Mouse (Mus musculus) stomach, embryonic 14.5 days (tissue): Measurements from ENCODE around the gene Cep295. TPM values are rescaled to one million over a fixed set of nuclear protein-coding genes. Genes with fewer than 3 reads are reported as not detected.
A peak's percentile ranks its signal among the peaks of the same experiment; 100 is the strongest.
"Not testable (repeated sequence)": the region's sequence is repeated elsewhere in the genome, so short reads cannot be mapped to it uniquely, and the experiment has no call there.

Source experiments
- ATAC-seq: fragments of 200-750 bp; cut with Nextera tagmentation; 2 replicates; pipeline ENCODE4 v1.8.0; 2017; ENCODE audit warnings: low read depth, moderate TSS enrichment; ENCODE audit not compliant: insufficient number of reproducible peaks, insufficient read depth, low FRiP score
- H3K27ac ChIP-seq: fragments of 300-500 bp; sonication (generic); 2 replicates; pipeline ENCODE4 v1.5.1; 2014; ENCODE audit warnings: mild to moderate bottlenecking, low read length, moderate library complexity, mixed read lengths
- H3K27me3 ChIP-seq: fragments of 300-500 bp; sonication (generic); 2 replicates; pipeline ENCODE4 v1.6.1; 2014; ENCODE audit warnings: low read length, control low read depth, mixed read lengths; ENCODE audit not compliant: control insufficient read depth, insufficient read depth
- H3K36me3 ChIP-seq: fragments of 300-500 bp; sonication (generic); 2 replicates; pipeline ENCODE4 v1.6.1; 2014; ENCODE audit warnings: mild to moderate bottlenecking, control low read depth, low read length, moderate library complexity, mixed read lengths; ENCODE audit not compliant: control insufficient read depth, insufficient read depth
- H3K4me1 ChIP-seq: fragments of 300-500 bp; sonication (generic); 2 replicates; pipeline ENCODE4 v1.6.1; 2014; ENCODE audit warnings: low read length, control low read depth, mixed read lengths; ENCODE audit not compliant: control insufficient read depth, insufficient read depth
- H3K4me2 ChIP-seq: fragments of 300-500 bp; sonication (generic); replicated peaks from 2 replicates; pipeline ENCODE4 v1.6.1; 2014; ENCODE audit warnings: low read depth, low read length, control low read depth
- H3K4me3 ChIP-seq: fragments of 300-500 bp; sonication (generic); 2 replicates; pipeline ENCODE4 v1.5.1; 2014; ENCODE audit warnings: low read depth, low read length, control low read depth
- H3K9ac ChIP-seq: fragments of 300-500 bp; sonication (generic); replicated peaks from 2 replicates; pipeline ENCODE4 v1.6.1; 2014; ENCODE audit warnings: low read depth, mild to moderate bottlenecking, control low read depth, low read length, moderate library complexity, mixed read lengths
- H3K9me3 ChIP-seq: fragments of 300-500 bp; sonication (generic); 2 replicates; pipeline ENCODE4 v1.6.1; 2016; ENCODE audit warnings: low read depth, low read length, control low read depth; ENCODE audit not compliant: control insufficient read depth
- WGBS: fragments of 180-500 bp; shearing (Covaris S2); extraction: QIAGEN DNeasy Blood & Tissue Kit; methylation state at CpG from one replicate; pipeline ENCODE4 v1.1.7; 2014; 5-methylcytosine and 5-hydroxymethylcytosine counted together
- polyA plus RNA-seq: library from polyadenylated mRNA; unstranded; fragments of >200 nt; fragmentation: Nextera tagmentation; extraction: Ambion mirVana; gene quantifications from 2 replicates; pipeline ENCODE4 v1.2.1, GENCODE M21; 2014

The Cep295 gene
- polyA plus RNA-seq, 1 experiment from 2014 or later: 26.6 TPM

DNA sequence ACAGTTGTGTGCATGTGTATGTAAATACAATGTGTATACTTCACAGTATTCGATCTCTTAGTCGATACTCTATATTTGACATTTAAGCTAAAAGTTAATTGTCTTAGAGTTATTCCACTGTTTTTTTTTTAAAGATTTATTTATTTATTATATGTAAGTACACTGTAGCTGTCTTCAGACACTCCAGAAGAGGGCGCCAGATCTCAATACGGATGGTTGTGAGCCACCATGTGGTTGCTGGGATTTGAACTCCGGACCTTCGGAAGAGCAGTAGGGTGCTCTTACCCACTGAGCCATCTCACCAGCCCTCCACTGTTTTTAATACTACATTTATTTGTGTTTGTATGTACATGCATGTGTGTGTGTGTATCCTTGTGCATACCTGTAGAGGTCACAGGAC is 55.6 kb downstream of the Cep295 start:
- not testable (repeated sequence) for H3K4me1 ChIP-seq, H3K27me3 ChIP-seq, H3K27ac ChIP-seq, H3K4me3 ChIP-seq, H3K9me3 ChIP-seq, H3K4me2 ChIP-seq, ATAC-seq, H3K9ac ChIP-seq, H3K36me3 ChIP-seq
- 76% methylated on average over 6 of the region's 6 CpGs for WGBS

DNA sequence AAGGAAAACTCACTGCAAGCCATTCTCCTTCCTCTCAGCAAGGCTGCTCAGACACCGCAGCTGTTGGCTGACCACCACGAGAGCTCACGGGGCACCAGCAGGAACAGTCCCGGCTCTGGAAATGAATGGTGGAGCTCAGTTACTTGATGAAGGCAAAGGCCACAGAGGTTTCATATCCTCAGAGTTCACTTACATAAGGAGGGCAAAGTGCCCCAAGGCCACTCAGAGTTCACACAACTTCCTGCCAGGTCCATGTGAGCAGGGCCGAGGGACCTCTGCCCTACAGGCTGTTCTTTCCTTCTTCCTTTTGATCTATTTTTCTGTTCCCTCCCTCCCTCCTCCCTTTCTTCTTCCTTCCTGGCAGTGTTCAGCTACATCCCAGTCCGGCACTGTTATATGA is 56.2 kb downstream of the Cep295 start:
- H3K9ac ChIP-seq: 0 out of 2 replicates have a peak overlapping the region, but pooled peaks have one; percentile 6
- no peak overlapping the region for H3K4me3 ChIP-seq
- 21% methylated on average over 6 of the region's 6 CpGs for WGBS
- no peaks in the 10 kb centered on the region for H3K27me3 ChIP-seq
- H3K4me1 ChIP-seq: peaks cover 7% of the 10 kb centered on the region; the same call in 1 of the 2 replicates
- peak overlapping the region; percentile 80 for H3K27ac ChIP-seq
- no peaks in the 10 kb centered on the region for H3K36me3 ChIP-seq
- peak overlapping the region; percentile 25 for H3K4me2 ChIP-seq
- no peaks in the 10 kb centered on the region for H3K9me3 ChIP-seq
- ATAC-seq: peak; percentile 11; the same call in 1 of the 2 replicates

DNA sequence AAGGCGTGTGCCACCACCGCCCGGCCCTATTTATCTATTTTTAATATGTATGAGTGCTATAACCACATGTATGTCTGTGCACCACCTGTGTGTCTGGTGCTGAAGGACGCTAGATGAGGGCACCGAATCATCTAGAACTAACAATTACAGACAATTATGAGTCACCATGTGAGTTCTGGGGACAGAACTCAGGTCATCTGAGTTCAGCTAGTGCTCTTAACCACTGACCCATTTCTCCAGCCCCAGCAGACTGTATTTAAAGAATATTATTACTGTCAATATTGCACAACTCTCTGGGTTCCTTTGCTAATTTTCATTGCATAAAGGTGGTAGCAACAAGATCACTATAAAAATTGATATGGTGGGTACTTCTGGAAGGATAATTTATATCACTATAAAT is 57.5 kb downstream of the Cep295 start:
- WGBS: 88% methylated on average over 5 of the region's 5 CpGs
- ATAC-seq: no peak
- no peak overlapping the region for H3K27ac ChIP-seq
- H3K9me3 ChIP-seq: no peaks in the 10 kb centered on the region
- no peak overlapping the region for H3K4me2 ChIP-seq
- H3K4me1 ChIP-seq: peaks cover 7% of the 10 kb centered on the region; the same call in 1 of the 2 replicates
- H3K36me3 ChIP-seq: no peaks in the 10 kb centered on the region
- H3K4me3 ChIP-seq: no peak overlapping the region
- no peak overlapping the region for H3K9ac ChIP-seq
- no peaks in the 10 kb centered on the region for H3K27me3 ChIP-seq

DNA sequence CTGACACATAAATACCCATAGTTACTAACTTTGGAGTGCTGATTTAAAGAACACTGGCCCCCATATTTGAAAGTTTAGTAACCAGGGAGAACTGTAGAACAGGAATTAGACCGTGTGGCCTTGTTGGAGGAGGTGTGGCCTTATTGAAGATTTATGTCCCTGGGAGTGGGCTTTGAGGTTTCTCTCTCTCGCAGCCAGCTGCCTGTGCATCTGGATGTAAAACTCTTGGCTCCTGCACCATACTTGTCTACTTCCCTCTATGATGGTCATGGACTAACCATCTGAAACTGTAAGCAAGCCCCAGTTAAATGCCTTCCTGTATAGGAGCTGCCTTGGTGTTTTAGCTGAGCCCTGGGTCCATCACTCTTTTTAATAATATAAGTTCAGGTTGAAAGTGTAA is 59.1 kb downstream of the Cep295 start:
- Histone ChIP-seq H3K4me1 (peaks cover 7% of the 10 kb centered on the region; the same call in 1 of the 2 replicates), H3K9me3 (no peaks in the 10 kb centered on the region), H3K27ac (no peak overlapping the region), H3K4me3 (no peak overlapping the region), H3K4me2 (no peak overlapping the region), H3K9ac (no peak overlapping the region), H3K27me3 (no peaks in the 10 kb centered on the region), H3K36me3 (no peaks in the 10 kb centered on the region)
- WGBS: 31% methylated on average over 2 of the region's 2 CpGs
- ATAC-seq: no peak

DNA sequence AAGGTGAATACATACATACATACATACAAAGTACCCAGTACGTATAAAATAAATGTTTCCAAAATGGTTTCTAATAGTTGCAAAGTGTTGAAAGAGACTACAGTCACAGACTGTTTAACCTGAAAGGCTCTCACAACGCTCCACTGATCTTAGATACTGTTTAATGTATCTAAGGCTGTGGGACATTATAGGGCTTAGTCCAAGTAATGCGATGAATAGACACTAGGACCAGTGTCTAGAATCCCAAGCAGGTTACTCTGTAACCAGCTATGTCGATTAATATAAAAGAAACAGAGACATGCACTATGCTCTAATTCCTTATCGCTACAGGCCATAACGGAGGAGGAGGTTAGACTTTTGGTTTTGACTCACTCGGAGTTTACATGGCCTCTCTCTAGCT is 60.5 kb downstream of the Cep295 start:
- Histone ChIP-seq H3K36me3 (no peaks in the 10 kb centered on the region), H3K4me3 (no peak overlapping the region), H3K9me3 (no peaks in the 10 kb centered on the region), H3K4me1 (peaks cover 7% of the 10 kb centered on the region; the same call in 1 of the 2 replicates), H3K27ac (no peak overlapping the region), H3K27me3 (no peaks in the 10 kb centered on the region), H3K4me2 (no peak overlapping the region), H3K9ac (no peak overlapping the region)
- WGBS: 86% methylated on average over 7 of the region's 7 CpGs
- no peak for ATAC-seq

DNA sequence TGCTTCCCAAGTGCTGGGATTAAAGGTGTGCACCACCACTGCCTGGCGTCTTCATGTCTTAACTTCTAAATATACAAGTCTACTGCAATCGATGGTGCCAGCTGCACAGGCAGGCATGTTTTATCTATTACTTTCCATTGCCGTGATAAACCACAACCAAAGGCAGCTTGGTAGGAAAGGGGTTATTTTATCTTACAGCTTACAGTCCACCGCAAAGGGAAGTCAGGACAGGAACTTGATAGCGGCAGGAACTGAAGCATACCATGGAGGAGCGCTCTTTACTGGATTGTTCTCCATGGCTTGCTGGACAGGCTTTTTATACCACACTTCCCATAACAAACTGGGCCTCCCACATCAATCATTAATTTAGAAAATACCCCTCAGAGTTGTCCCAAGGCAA is 68.3 kb downstream of the Cep295 start:
- ATAC-seq: no peak
- whole genome bisulfite sequencing: 82% methylated on average over 6 of the region's 6 CpGs

DNA sequence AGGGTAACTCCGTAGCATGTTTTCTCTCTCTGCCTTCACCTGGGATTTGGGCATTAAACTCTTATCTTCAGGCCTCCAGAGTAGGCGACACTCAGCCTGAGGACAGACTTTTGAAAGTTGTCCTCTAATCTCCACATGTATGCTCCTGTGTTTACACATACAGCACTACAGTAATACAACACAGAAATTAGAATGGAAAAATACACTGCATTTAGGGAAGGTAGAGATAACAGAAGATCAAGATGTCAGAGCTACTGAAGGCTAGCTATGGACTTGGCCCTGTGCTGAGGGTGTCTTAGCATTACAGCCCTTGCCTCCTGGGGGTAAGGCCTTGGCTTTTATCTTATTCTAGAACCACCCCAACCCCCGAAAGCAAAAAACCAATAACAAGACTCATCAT is 69.2 kb downstream of the Cep295 start:
- H3K27me3 ChIP-seq: no peaks in the 10 kb centered on the region
- 85% methylated on average over 3 of the region's 3 CpGs for WGBS

More for the DNA sequence above, 68.3 kb downstream of the Cep295 start:
- no peaks in the 10 kb centered on the region for H3K27me3 ChIP-seq
- H3K9me3 ChIP-seq: no peaks in the 10 kb centered on the region
- no peak overlapping the region for H3K4me2 ChIP-seq
- no peak overlapping the region for H3K4me3 ChIP-seq
- H3K9ac ChIP-seq: no peak overlapping the region
- no peak overlapping the region for H3K27ac ChIP-seq
- H3K4me1 ChIP-seq: no peaks in the 10 kb centered on the region
- H3K36me3 ChIP-seq: peaks cover 5% of the 10 kb centered on the region; the same call in 1 of the 2 replicates

DNA sequence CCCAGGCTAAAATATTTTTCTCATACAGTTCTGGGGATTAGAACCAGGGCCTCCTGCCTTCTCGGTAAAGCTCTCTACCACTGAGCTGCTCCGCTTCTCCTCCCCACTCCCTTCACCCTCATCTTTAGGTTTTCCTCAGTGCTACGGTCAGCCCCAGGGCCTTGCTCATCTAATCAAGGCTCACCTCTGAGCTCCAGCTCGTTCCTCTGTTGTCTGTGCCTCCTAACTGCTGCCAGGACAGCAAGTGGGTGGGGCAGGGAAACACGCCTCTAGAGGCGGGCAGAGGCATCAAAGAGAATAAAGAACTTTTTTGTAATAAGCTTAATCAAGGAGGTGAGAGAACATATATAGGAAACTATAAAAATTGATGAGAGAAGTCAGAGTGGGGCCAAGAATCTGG is 69.7 kb downstream of the Cep295 start:
- H3K36me3 ChIP-seq: peaks cover 5% of the 10 kb centered on the region; the same call in 1 of the 2 replicates
- H3K27ac ChIP-seq: no peak overlapping the region
- 61% methylated on average over 6 of the region's 6 CpGs for WGBS
- no peaks in the 10 kb centered on the region for H3K4me1 ChIP-seq
- no peaks in the 10 kb centered on the region for H3K27me3 ChIP-seq
- H3K4me3 ChIP-seq: no peak overlapping the region
- no peak overlapping the region for H3K4me2 ChIP-seq
- H3K9ac ChIP-seq: no peak overlapping the region
- no peaks in the 10 kb centered on the region for H3K9me3 ChIP-seq
- no peak for ATAC-seq

More for the DNA sequence above, 69.2 kb downstream of the Cep295 start:
- H3K4me1 ChIP-seq: no peaks in the 10 kb centered on the region
- no peak for ATAC-seq
- no peak overlapping the region for H3K27ac ChIP-seq
- peaks cover 5% of the 10 kb centered on the region; the same call in 1 of the 2 replicates for H3K36me3 ChIP-seq
- no peak overlapping the region for H3K4me2 ChIP-seq
- H3K4me3 ChIP-seq: no peak overlapping the region
- no peak overlapping the region for H3K9ac ChIP-seq
- no peaks in the 10 kb centered on the region for H3K9me3 ChIP-seq

DNA sequence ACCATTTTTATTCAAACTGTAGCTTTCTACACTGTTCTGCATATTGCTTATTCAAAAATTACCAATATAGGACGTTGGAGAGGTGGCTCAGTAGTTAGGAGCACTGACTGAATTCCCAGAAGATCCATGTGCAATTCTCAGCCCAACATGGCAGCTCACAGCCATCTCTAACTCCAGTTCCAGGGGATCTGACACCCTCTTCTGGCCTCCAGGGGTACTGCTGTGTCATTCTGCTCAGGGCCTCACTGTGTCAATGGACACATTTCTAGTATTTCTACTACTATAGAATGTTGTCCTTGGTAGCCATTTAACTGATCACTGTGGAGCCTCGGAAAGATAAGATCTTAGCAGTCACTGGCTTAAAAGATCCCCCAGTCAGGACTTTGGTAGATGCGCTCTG is 72.1 kb downstream of the Cep295 start:
- Histone ChIP-seq H3K4me1 (peaks cover 4% of the 10 kb centered on the region; the same call in 1 of the 2 replicates), H3K36me3 (peaks cover 2% of the 10 kb centered on the region; the same call in 1 of the 2 replicates), H3K9me3 (no peaks in the 10 kb centered on the region), H3K4me3 (no peak overlapping the region), H3K27me3 (no peaks in the 10 kb centered on the region), H3K27ac (no peak overlapping the region), H3K4me2 (no peak overlapping the region), H3K9ac (no peak overlapping the region)
- WGBS: 62% methylated on average over 3 of the region's 3 CpGs
- no peak for ATAC-seq
